Mouse (Mus musculus) adrenal gland, adult 18-20 months (tissue): ENCODE results near the gene Eid1. TPM values are rescaled to one million over a fixed set of nuclear protein-coding genes. Genes with fewer than 3 reads are reported as not detected.

Experiments
- total RNA-seq, 2 experiments: library from RNA; stranded (reverse); gene quantifications; 1 replicate in 1 of 2; 2 replicates in 1 of 2; pipeline ENCODE4 v1.2.3; 2021

The Eid1 gene
- total RNA-seq, 2 experiments from 2014 or later: 108 to 126 TPM

Other genes with a start within 250 kb of the Eid1 start
- gene Gm9913, start 168.0 kb upstream of the Eid1 start, total RNA-seq: under 1 TPM in 1 of 2 experiments, not detected in 1; 0.16 TPM
- 10 to 100 TPM; 12.8 to 35.3 TPM for gene Fbn1, start 165.1 kb upstream of the Eid1 start, total RNA-seq
- gene Cep152, start 48.0 kb upstream of the Eid1 start, total RNA-seq: 1 to 10 TPM; 2.7 to 2.9 TPM
- 1 to 10 TPM; 2.8 to 3.0 TPM for gene Shc4, start 51.1 kb downstream of the Eid1 start, total RNA-seq
- 10 to 100 TPM; 49.9 to 57.2 TPM for gene Secisbp2l, start 109.8 kb downstream of the Eid1 start, total RNA-seq
- 10 to 100 TPM; 52.2 to 68.0 TPM for gene Galk2, start 186.0 kb downstream of the Eid1 start, total RNA-seq
- 100 to 1,000 TPM; 136 to 172 TPM for gene Cops2, start 186.0 kb downstream of the Eid1 start, total RNA-seq